Comparison of ENCODE assay signal across 10 mouse cellular contexts in the genomic region with DNA sequence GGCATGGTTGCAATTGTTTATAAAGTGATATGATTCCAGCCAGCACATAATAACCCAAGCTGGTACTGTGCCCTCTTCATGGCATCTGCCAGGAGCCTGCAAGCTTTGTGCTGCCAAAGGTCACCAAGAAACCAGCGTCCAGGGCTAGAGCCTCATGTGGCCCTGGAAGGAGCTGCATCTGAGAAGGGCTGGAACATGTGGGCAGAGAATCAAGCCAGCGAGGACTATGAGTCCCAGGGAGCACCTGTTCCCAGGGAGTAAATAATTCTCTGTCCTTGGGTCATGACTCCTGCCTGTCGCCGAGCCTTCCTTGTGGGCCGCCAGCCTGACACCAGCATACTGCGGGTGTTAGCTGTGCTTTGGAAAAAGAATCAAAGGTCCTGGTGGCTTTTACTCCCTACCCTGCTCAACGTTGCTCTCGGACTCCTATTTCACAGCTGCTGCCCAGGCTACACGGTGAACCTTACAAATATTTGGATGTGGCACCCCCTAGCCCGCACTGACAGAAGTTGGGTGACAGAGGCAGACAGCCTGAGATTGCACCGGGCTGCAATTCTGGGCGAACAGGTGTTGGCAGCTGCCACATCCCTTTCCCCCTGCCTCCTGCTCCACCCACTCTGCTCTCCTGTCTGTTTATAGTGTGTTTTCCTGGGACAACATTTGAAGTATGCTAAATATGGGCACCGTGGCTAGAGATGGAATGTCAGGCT.
DNase-seq lines count a peak whose midpoint lies in the region; ATAC-seq and TF ChIP-seq lines count a peak whose summit lies in the region.
"Had no signal": no experiment of that assay in that cellular context is flagged by ENCODE, and none has a peak within 500 bp of the region (broad histone marks: within the 10 kb centered on the region; RNA-seq: fewer than 3 reads in every experiment).

No protein-coding gene starts in this region.

- peak; percentile 78 for ATAC-seq in embryonic facial prominence, embryonic 14.5 days (ENCODE audit: low read depth)
- no peak for ATAC-seq in granulocyte monocyte progenitor cell, adult 5-6 weeks (replicated peaks; ENCODE audit: poor library complexity, severe bottlenecking)

- peak; percentile 34 for TF ChIP-seq RAD21 in CH12.LX (IDR thresholded peaks at IDR 0.05; ENCODE audit: low read depth, low read length)

- in situ Hi-C loops in CH12.LX (cut with MboI; ENCODE audit: low pct_ligation_motif_present, low pct_unique_long_range_greater_than_20kb, low sequenced_read_pairs): no loop called here

- no peak overlapping the region for H3K9ac ChIP-seq in embryonic facial prominence, embryonic 14.5 days (ENCODE audit: low read depth, low read length)
- no peak overlapping the region for H3K9ac ChIP-seq in CH12.LX (ENCODE audit: insufficient read depth, low read depth)
- H3K9ac ChIP-seq: embryonic facial prominence, embryonic 12.5 days; lung, embryonic 15.5 days had no signal

- TF ChIP-seq EP300 in CH12.LX (IDR thresholded peaks at IDR 0.05; ENCODE audit: low read length): no peak

- no peaks in the 10 kb centered on the region for H3K36me3 ChIP-seq in embryonic facial prominence, embryonic 14.5 days (ENCODE audit: control insufficient read depth, insufficient read depth, low read length)
- H3K36me3 ChIP-seq in embryonic facial prominence, embryonic 10.5 days (replicated peaks): no peaks in the 10 kb centered on the region
- H3K36me3 ChIP-seq in CH12.LX (replicated peaks in 1 of 2; ENCODE audit: control insufficient read depth in 1 of 2, insufficient read depth in 1 of 2, low read length in 1 of 2): no peaks in the 10 kb centered on the region
- H3K36me3 ChIP-seq: embryonic facial prominence, embryonic 12.5 days; lung, embryonic 15.5 days had no signal

- no peak for TF ChIP-seq POLR2A in CH12.LX (IDR thresholded peaks at IDR 0.05; ENCODE audit: low read depth, low read length)

- WGBS in embryonic facial prominence, embryonic 14.5 days: 55% methylated on average over 13 of the region's 13 CpGs
- WGBS in embryonic facial prominence, embryonic 10.5 days: 73% methylated on average over 13 of the region's 13 CpGs

- no peak overlapping the region for H3K4me2 ChIP-seq in embryonic facial prominence, embryonic 14.5 days (ENCODE audit: low read depth, low read length)
- no peak overlapping the region for H3K4me2 ChIP-seq in CH12.LX (ENCODE audit: insufficient read depth, low read depth, poor library complexity, severe bottlenecking)
- H3K4me2 ChIP-seq: embryonic facial prominence, embryonic 12.5 days; lung, embryonic 15.5 days had no signal

- H3K79me2 ChIP-seq in CH12.LX (replicated peaks; ENCODE audit: control insufficient read depth, extremely low read depth, insufficient read depth, poor library complexity, severe bottlenecking): no peaks in the 10 kb centered on the region

- DNase-seq in embryonic facial prominence, embryonic 14.5 days (ENCODE audit: low spot score): peak; percentile 61
- DNase-seq in embryonic facial prominence, embryonic 10.5 days (ENCODE audit: low spot score): no peak
- no peak for DNase-seq in CH12.LX (ENCODE audit: extremely low read depth)
- DNase-seq in cerebellum, postnatal 14 days: peak; percentile 33 to 54
- DNase-seq in kidney, postnatal 36 days: peak; percentile 79 to 88
- DNase-seq in right cerebral cortex, postnatal 14 days: no peak
- DNase-seq in embryo, embryonic 9.5 days (ENCODE audit: extremely low spot score): no peak

- no peaks in the 10 kb centered on the region for H3K4me1 ChIP-seq in embryonic facial prominence, embryonic 14.5 days (ENCODE audit: control insufficient read depth, insufficient read depth, low read length)
- 0 out of 2 replicates have a peak, but pooled peaks cover 14% of the 10 kb centered on the region for H3K4me1 ChIP-seq in embryonic facial prominence, embryonic 10.5 days
- H3K4me1 ChIP-seq in CH12.LX (ENCODE audit: control insufficient read depth in 1 of 2, insufficient read depth in 2 of 2): no peaks in the 10 kb centered on the region
- H3K4me1 ChIP-seq: embryonic facial prominence, embryonic 12.5 days had no signal

- H3K9me3 ChIP-seq in embryonic facial prominence, embryonic 14.5 days (ENCODE audit: control insufficient read depth, low read length): no peaks in the 10 kb centered on the region
- no peaks in the 10 kb centered on the region for H3K9me3 ChIP-seq in embryonic facial prominence, embryonic 10.5 days
- no peaks in the 10 kb centered on the region for H3K9me3 ChIP-seq in CH12.LX (replicated peaks; ENCODE audit: low read length)
- H3K9me3 ChIP-seq: embryonic facial prominence, embryonic 12.5 days; lung, embryonic 15.5 days had no signal

- no peaks in the 10 kb centered on the region for H3K27me3 ChIP-seq in embryonic facial prominence, embryonic 14.5 days (replicated peaks; ENCODE audit: control insufficient read depth, insufficient read depth, low read length)
- no peaks in the 10 kb centered on the region for H3K27me3 ChIP-seq in embryonic facial prominence, embryonic 10.5 days (replicated peaks; ENCODE audit: low read depth, poor library complexity, severe bottlenecking)
- no peaks in the 10 kb centered on the region for H3K27me3 ChIP-seq in CH12.LX (replicated peaks)
- H3K27me3 ChIP-seq: embryonic facial prominence, embryonic 12.5 days; lung, embryonic 15.5 days had no signal

- dilution Hi-C loops in CH12.LX (cut with MboI; ENCODE audit: extremely low pct_ligation_motif_present, extremely low pct_unique_long_range_greater_than_20kb, low sequenced_read_pairs): no loop called here

- peak in 1 of 2 experiments; percentile 28; a peak in 2 of 4 replicates for TF ChIP-seq CTCF in CH12.LX (conservative IDR thresholded peaks at IDR 0.05 in 1 of 2, IDR thresholded peaks at IDR 0.05 in 1 of 2; ENCODE audit: low read depth in 2 of 2, low read length in 2 of 2)

- H3K27ac ChIP-seq in embryonic facial prominence, embryonic 14.5 days (replicated peaks; ENCODE audit: low read depth, low read length): no peak overlapping the region
- H3K27ac ChIP-seq in embryonic facial prominence, embryonic 10.5 days (replicated peaks): no peak overlapping the region
- no peak overlapping the region for H3K27ac ChIP-seq in CH12.LX (ENCODE audit: insufficient read depth, low read depth)
- H3K27ac ChIP-seq: embryonic facial prominence, embryonic 12.5 days; lung, embryonic 15.5 days had no signal

- no peak overlapping the region for H3K4me3 ChIP-seq in embryonic facial prominence, embryonic 14.5 days (ENCODE audit: low read depth, low read length)
- no peak overlapping the region for H3K4me3 ChIP-seq in embryonic facial prominence, embryonic 10.5 days
- H3K4me3 ChIP-seq in CH12.LX (replicated peaks in 1 of 3; ENCODE audit: low read depth in 2 of 3, low read length in 2 of 3, poor library complexity in 1 of 3): no peak overlapping the region
- H3K4me3 ChIP-seq: embryonic facial prominence, embryonic 12.5 days; lung, embryonic 15.5 days had no signal

TF ChIP-seq in CH12.LX, 34 proteins besides CTCF, POLR2A, EP300 and RAD21:
- TF ChIP-seq SMC3 (IDR thresholded peaks at IDR 0.05; ENCODE audit: low read depth, low read length): peak; percentile 34; the same call in 1 of the 2 replicates
- TF ChIP-seq MYC (IDR thresholded peaks at IDR 0.05; ENCODE audit: low read depth, low read length): no peak

Comparison
In these comparisons a context has a peak if more than half of its experiments do, and no peak if none do; other contexts are left out.
1. DNase-seq: peak in embryonic facial prominence, embryonic 14.5 days (single experiment), cerebellum, postnatal 14 days (2 of 2) and kidney, postnatal 36 days (2 of 2); none in embryonic facial prominence, embryonic 10.5 days (single experiment), CH12.LX (single experiment), right cerebral cortex, postnatal 14 days (single experiment) and embryo, embryonic 9.5 days (single experiment).